Mouse (Mus musculus) lung, postnatal 0 days (tissue): Measurements from ENCODE around the gene Krt33a. TPM values are rescaled to one million over a fixed set of nuclear protein-coding genes. Genes with fewer than 3 reads are reported as not detected.

ENCODE experiments used
- ATAC-seq: fragments of 200-750 bp; cut with Nextera tagmentation; 2 replicates; pipeline ENCODE4 v1.8.0; 2017; ENCODE audit warnings: moderate library complexity
- DNase-seq: peaks from one replicate; pipeline ENCODE4 v3.0.0-alpha.2; 2016; ENCODE audit warnings: low spot score
- H3K27ac ChIP-seq: fragments of 300-500 bp; sonication (generic); 2 replicates; pipeline ENCODE4 v1.5.1; 2014; ENCODE audit warnings: antibody characterized with exemption, mild to moderate bottlenecking, low read length, mixed read lengths
- H3K27me3 ChIP-seq: fragments of 300-500 bp; sonication (generic); replicated peaks from 2 replicates; pipeline ENCODE4 v1.6.1; 2014; ENCODE audit warnings: low read length, mixed read lengths; ENCODE audit not compliant: insufficient read depth
- H3K36me3 ChIP-seq: fragments of 300-500 bp; sonication (generic); 2 replicates; pipeline ENCODE4 v1.6.1; 2014; ENCODE audit warnings: low read length, mixed read lengths; ENCODE audit not compliant: insufficient read depth
- H3K4me1 ChIP-seq: fragments of 300-500 bp; sonication (generic); 2 replicates; pipeline ENCODE4 v1.6.1; 2014; ENCODE audit warnings: antibody characterized with exemption, low read depth, low read length, mixed read lengths; ENCODE audit not compliant: insufficient read depth
- H3K4me2 ChIP-seq: fragments of 300-500 bp; sonication (generic); replicated peaks from 2 replicates; pipeline ENCODE4 v1.6.1; 2014; ENCODE audit warnings: low read depth, mild to moderate bottlenecking, low read length, moderate library complexity, mixed read lengths
- H3K4me3 ChIP-seq: fragments of 300-500 bp; sonication (generic); 2 replicates; pipeline ENCODE4 v1.5.1; 2014; ENCODE audit warnings: low read depth, low read length
- H3K9ac ChIP-seq: fragments of 300-500 bp; sonication (generic); replicated peaks from 2 replicates; pipeline ENCODE4 v1.6.1; 2014; ENCODE audit warnings: low read depth, mild to moderate bottlenecking
- H3K9me3 ChIP-seq: fragments of 300-500 bp; sonication (generic); 2 replicates; pipeline ENCODE4 v1.6.1; 2016; ENCODE audit warnings: low read length, mixed read lengths
- CTCF ChIP-seq: IDR thresholded peaks from 2 replicates; pipeline ENCODE4 v1.5.1; 2016; ENCODE audit warnings: antibody characterized with exemption, mild to moderate bottlenecking
- EP300 ChIP-seq: IDR thresholded peaks from 2 replicates; pipeline ENCODE4 v1.6.1; 2016; ENCODE audit warnings: antibody characterized with exemption, mild to moderate bottlenecking, control low read depth
- WGBS: fragments of 180-500 bp; shearing (Covaris S2); extraction: QIAGEN DNeasy Blood & Tissue Kit; methylation state at CpG from one replicate; pipeline ENCODE4 v1.1.7; 2014; 5-methylcytosine and 5-hydroxymethylcytosine counted together
- polyA plus RNA-seq: library from polyadenylated mRNA; unstranded; fragments of >200 nt; fragmentation: Nextera tagmentation; extraction: Ambion mirVana; gene quantifications from 2 replicates; pipeline ENCODE4 v1.2.1, GENCODE M21; 2015

Krt33a gene
- polyA plus RNA-seq, 1 experiment from 2014 or later, result 0.23 TPM

- 85% methylated on average over 6 of the region's 6 CpGs for WGBS
- Histone ChIP-seq H3K9me3 (no peaks in the 10 kb centered on the region), H3K27me3 (no peaks in the 10 kb centered on the region), H3K4me3 (no peak within 1 kb of the TSS), H3K36me3 (no peaks in the 10 kb centered on the region), H3K4me2 (no peak within 1 kb of the TSS), H3K27ac (no peak within 1 kb of the TSS), H3K9ac (no peak within 1 kb of the TSS), H3K4me1 (no peaks in the 10 kb centered on the region)
- no peak for ATAC-seq
- TF ChIP-seq EP300 (no peak), CTCF (no peak)
- DNase-seq, result no peak
Measured at GRCm38 (mm10) chr11:100041454-100041853, 25.4 kb upstream of the Krt33a start, which contains the start of gene Krt34. TSS of gene Krt34 (minus strand) at chr11:100041554.

DNA sequence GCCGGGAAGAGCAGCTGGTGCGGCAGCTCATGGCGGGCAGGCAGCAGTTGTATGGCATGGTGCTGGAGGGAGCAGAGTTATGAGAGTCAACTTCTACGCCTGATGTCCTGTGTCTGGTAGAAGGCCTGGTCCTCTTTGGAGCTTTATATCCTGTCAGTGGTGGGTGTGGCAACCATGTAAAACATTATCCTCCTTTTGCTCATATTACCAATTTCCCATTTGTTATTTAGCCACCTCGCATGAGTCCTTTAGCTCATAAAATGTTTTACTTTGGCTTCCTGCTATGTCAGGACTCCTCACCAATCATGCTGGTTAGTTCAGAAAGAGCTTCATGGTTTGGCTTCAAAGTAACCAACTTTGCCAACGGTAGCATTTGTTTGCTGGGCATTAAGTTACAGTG, 13.8 kb upstream of the Krt33a start, which contains the start of gene Krt33b:
Gene Krt33b, minus strand, starts transcription at position 101 of the 400 bp plus-strand sequence.
- H3K27ac ChIP-seq, result no peak within 1 kb of the TSS
- H3K4me3 ChIP-seq, result no peak within 1 kb of the TSS
- no peaks in the 10 kb centered on the region for H3K9me3 ChIP-seq
- DNase-seq (no peak), ATAC-seq (no peak)
- no peak within 1 kb of the TSS for H3K4me2 ChIP-seq
- H3K36me3 ChIP-seq, result no peaks in the 10 kb centered on the region
- TF ChIP-seq EP300 (no peak), CTCF (no peak)
- no peak within 1 kb of the TSS for H3K9ac ChIP-seq
- H3K4me1 ChIP-seq, result no peaks in the 10 kb centered on the region
- 87% methylated on average over 6 of the region's 6 CpGs for WGBS
- H3K27me3 ChIP-seq, result no peaks in the 10 kb centered on the region

GRCm38 (mm10) chr11:100021438-100021837, 5.4 kb upstream of the Krt33a start:
- Histone ChIP-seq H3K27ac (no peak overlapping the region), H3K4me2 (no peak overlapping the region), H3K27me3 (no peaks in the 10 kb centered on the region), H3K9ac (no peak overlapping the region), H3K4me1 (0 out of 2 replicates have a peak, but pooled peaks cover 3% of the 10 kb centered on the region), H3K36me3 (no peaks in the 10 kb centered on the region), H3K4me3 (no peak overlapping the region), H3K9me3 (no peaks in the 10 kb centered on the region)
- DNase-seq, result no peak
- ATAC-seq, result no peak
- TF ChIP-seq CTCF (no peak), EP300 (no peak)
- WGBS, result 56% methylated on average over 5 of the region's 5 CpGs

DNA sequence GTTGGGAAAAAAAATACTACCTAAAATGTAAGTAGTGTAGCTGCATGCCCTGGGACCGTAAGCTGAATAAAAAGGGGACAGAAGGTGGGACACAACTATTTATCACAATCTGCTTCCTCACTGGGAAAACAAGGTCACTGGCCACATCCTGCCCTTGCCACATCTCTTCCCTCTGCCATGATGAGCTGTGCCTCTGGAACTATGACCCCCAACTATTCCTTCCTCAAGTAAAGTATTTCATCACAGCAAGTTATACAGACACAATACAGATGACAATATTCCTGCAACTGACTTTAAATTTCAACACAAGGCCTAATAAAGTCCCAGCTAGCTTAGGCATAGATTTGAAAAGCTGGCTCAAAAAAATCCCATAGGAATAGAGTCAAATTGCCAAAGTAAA, 3.5 kb upstream of the Krt33a start:
- Histone ChIP-seq H3K27ac (no peak overlapping the region), H3K4me2 (no peak overlapping the region), H3K4me3 (no peak overlapping the region), H3K27me3 (no peaks in the 10 kb centered on the region), H3K36me3 (no peaks in the 10 kb centered on the region), H3K9ac (no peak overlapping the region), H3K4me1 (0 out of 2 replicates have a peak, but pooled peaks cover 3% of the 10 kb centered on the region), H3K9me3 (no peaks in the 10 kb centered on the region)
- DNase-seq, result peak; percentile 79
- peak; percentile 44; the same call in 1 of the 2 replicates for ATAC-seq
- TF ChIP-seq CTCF (no peak), EP300 (0 out of 2 replicates have a peak, but pooled peaks have one; percentile 14)
- WGBS, result 64% methylated on average over 1 of the region's 1 CpGs

DNA sequence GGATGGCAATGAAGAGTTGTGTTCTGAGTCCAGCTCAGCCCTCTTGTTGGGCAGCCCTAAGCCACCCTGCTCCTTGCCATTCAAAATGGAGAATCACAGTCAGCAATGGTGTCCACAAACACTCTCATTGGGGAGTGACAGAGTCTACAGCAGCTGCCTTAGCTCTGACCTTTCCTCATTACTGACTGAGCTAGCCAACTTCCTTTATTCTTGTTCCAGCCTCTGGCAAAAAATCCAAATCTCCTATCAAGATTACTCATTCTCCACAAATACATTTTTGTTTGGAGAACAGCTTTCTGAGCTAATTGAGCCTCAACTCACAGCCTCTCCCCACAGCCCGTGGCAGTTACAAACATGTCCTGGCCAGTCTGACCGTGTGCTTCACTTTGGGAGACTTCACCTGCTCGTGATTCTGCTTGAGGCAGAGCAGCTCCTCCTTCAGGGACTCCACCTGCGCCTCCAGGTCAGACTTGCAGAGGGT, 2.3 kb downstream of the Krt33a start:
- Histone ChIP-seq H3K9me3 (no peaks in the 10 kb centered on the region), H3K27me3 (no peaks in the 10 kb centered on the region), H3K9ac (no peak overlapping the region), H3K36me3 (no peaks in the 10 kb centered on the region), H3K4me3 (no peak overlapping the region), H3K4me2 (no peak overlapping the region), H3K4me1 (no peaks in the 10 kb centered on the region), H3K27ac (no peak overlapping the region; the same call in 1 of the 2 replicates)
- peak; percentile 89 for DNase-seq
- TF ChIP-seq CTCF (no peak), EP300 (no peak; the same call in 1 of the 2 replicates)
- ATAC-seq, result peak; percentile 83
- WGBS, result 36% methylated on average over 4 of the region's 4 CpGs

DNA sequence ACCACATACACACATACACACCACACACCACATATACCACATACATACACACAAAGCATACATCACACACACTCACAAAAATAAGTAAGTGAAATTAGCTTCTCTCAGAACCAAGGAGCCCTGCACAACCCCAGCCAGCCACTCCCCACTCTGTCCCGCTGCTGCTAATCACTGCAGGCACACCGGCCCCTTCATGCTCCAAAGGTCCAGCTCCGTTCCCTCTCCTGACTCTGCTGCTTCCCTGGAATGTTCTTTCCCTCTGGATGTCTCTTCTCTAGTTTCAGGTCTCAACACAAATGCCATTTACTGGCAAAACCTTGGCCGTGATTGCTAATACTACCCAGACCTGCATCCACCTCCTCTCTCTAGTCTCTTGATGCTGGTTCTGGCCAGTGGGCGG, 5.3 kb downstream of the Krt33a start:
- Histone ChIP-seq H3K9ac (no peak overlapping the region), H3K27ac (no peak overlapping the region), H3K27me3 (no peaks in the 10 kb centered on the region), H3K9me3 (no peaks in the 10 kb centered on the region), H3K4me1 (no peaks in the 10 kb centered on the region), H3K36me3 (no peaks in the 10 kb centered on the region), H3K4me2 (no peak overlapping the region), H3K4me3 (no peak overlapping the region)
- 81% methylated on average over 5 of the region's 5 CpGs for WGBS
- DNase-seq, result no peak
- no peak for ATAC-seq
- TF ChIP-seq CTCF (no peak), EP300 (no peak)

- H3K27me3 ChIP-seq, result no peaks in the 10 kb centered on the region
- H3K4me1 ChIP-seq, result no peaks in the 10 kb centered on the region
- 86% methylated on average over 5 of the region's 5 CpGs for WGBS
- no peak overlapping the region for H3K4me2 ChIP-seq
- H3K9ac ChIP-seq, result no peak overlapping the region
- H3K36me3 ChIP-seq, result no peaks in the 10 kb centered on the region
- ATAC-seq (no peak), DNase-seq (no peak)
- no peak overlapping the region for H3K4me3 ChIP-seq
- no peaks in the 10 kb centered on the region for H3K9me3 ChIP-seq
- TF ChIP-seq CTCF, result no peak
- no peak for TF ChIP-seq EP300
- no peak overlapping the region for H3K27ac ChIP-seq
Measured at GRCm38 (mm10) chr11:100008336-100008735, 7.7 kb downstream of the Krt33a start.
